Mouse (Mus musculus) embryonic fibroblast, embryonic 13.5 days (primary cell): ENCODE results near the gene Dpp4.

ENCODE experiments used
- CTCF ChIP-seq: IDR thresholded peaks from 2 replicates; pipeline ENCODE4 v1.5.1; 2011; ENCODE audit warnings: mild to moderate bottlenecking, control low read depth, low read length, moderate library complexity, borderline replicate concordance; ENCODE audit not compliant: insufficient read depth
- POLR2A ChIP-seq: IDR thresholded peaks from 2 replicates; pipeline ENCODE4 v1.6.1; 2011; ENCODE audit warnings: low read depth, mild to moderate bottlenecking, control low read depth, low read length, moderate library complexity

DNA sequence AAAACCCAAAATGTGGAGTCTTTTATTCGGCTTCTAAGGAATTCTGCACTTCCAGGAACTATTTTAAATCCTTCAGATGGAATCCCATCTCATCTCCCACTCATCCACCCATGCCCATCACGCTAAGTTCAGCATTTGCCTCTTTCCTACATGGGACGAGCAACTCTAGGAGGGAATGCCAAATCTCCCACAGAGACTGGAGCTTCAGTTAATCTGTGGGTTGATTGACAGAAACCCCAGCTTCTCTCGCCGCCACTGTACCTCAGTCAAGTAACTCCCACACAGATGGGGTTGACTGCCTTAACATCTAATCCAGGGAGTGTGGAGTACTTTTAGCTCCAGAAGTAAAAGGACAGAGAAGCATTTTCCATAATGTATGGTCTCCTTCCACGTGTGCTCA, 42.0 kb upstream of the Dpp4 start:
- TF ChIP-seq CTCF (no peak), POLR2A (no peak)
